Mouse (Mus musculus) thymus, adult 2 months (tissue): ENCODE measurements at regions not wholly inside any gene's neighbourhood (a gene's known extent, or its start where the extent isn't known, plus 50 kb on each side); places are given as distances from the start of the nearest gene placed in this dataset.

ENCODE experiments used
- CTCF ChIP-seq: fragments of 200-500 bp; IDR thresholded peaks from 2 replicates; pipeline ENCODE4 v1.5.1; 2012; ENCODE audit warnings: mild to moderate bottlenecking, control low read depth, low read length, moderate library complexity, borderline replicate concordance; ENCODE audit not compliant: control insufficient read depth, poor library complexity, insufficient read depth; ENCODE audit errors: extremely low read depth
- POLR2A ChIP-seq: fragments of 200-500 bp; IDR thresholded peaks from 2 replicates; pipeline ENCODE4 v1.6.1; 2012; ENCODE audit warnings: mild to moderate bottlenecking, low read length, control low read depth, moderate library complexity; ENCODE audit not compliant: control insufficient read depth, poor library complexity, insufficient read depth; ENCODE audit errors: extremely low read depth

GRCm38 (mm10) chr1:193629887-193630286 lies 259.8 kb upstream of the Camk1g start:
- no peak for TF ChIP-seq POLR2A
- no peak for TF ChIP-seq CTCF
